Comparison of ENCODE assay signal across 8 mouse cellular contexts in genomic region chr17:17373918-17374910, GRCm38 (mm10). TPM values are rescaled to one million over a fixed set of nuclear protein-coding genes. Genes with fewer than 3 reads are reported as not detected.
DNase-seq lines count a peak whose midpoint lies in the region; ATAC-seq and TF ChIP-seq lines count a peak whose summit lies in the region.

Gene Riok2, plus strand, starts transcription at chr17:17374309.

- H3K27ac ChIP-seq in ES-E14 (ENCODE audit: insufficient read depth, low read depth, low read length, poor library complexity, severe bottlenecking) = peak within 1 kb of the TSS; percentile 55
- peak within 1 kb of the TSS; percentile 74 for H3K27ac ChIP-seq in forebrain, embryonic 15.5 days (replicated peaks)

- intact Hi-C loops in heart, postnatal 25 days (cut with DNase I) = loop anchor here (2.0 to 10.0 kb wide), 3 partner anchors 79 to 461 kb away; no protein-coding TSS in a partner anchor

- H3K9ac ChIP-seq in ES-E14 (ENCODE audit: insufficient read depth, low read depth, low read length, poor library complexity, severe bottlenecking) = peak within 1 kb of the TSS; percentile 91
- H3K9ac ChIP-seq in forebrain, embryonic 15.5 days (replicated peaks) = peak within 1 kb of the TSS; percentile 76

- in situ Hi-C loops in ES-E14 (cut with MboI; ENCODE audit: low sequenced_read_pairs in 2 of 2, unreplicated experiment in 2 of 2) = no loop called here

- TF ChIP-seq POLR2A in lung, adult 2 months (IDR thresholded peaks at IDR 0.05; ENCODE audit: borderline replicate concordance, extremely low read depth, low read depth, low read length) = peak; percentile 86; the same call in 1 of the 2 replicates

- H3K4me1 ChIP-seq in ES-E14 (ENCODE audit: control insufficient read depth in 2 of 2, insufficient read depth in 2 of 2, low read length in 2 of 2, poor library complexity in 1 of 2) = no peaks in the 10 kb centered on the region
- H3K4me1 ChIP-seq in forebrain, embryonic 15.5 days = peaks cover 19% of the 10 kb centered on the region
- peaks cover 5% of the 10 kb centered on the region for H3K4me1 ChIP-seq in lung, adult 2 months (ENCODE audit: control insufficient read depth, insufficient read depth, low read length)

- peak within 1 kb of the TSS; percentile 79 to 81 for H3K4me3 ChIP-seq in ES-E14 (ENCODE audit: insufficient read depth in 1 of 2, low read depth in 1 of 2, low read length in 2 of 2, poor library complexity in 1 of 2, severe bottlenecking in 1 of 2)
- H3K4me3 ChIP-seq in forebrain, embryonic 15.5 days = peak within 1 kb of the TSS; percentile 83
- H3K4me3 ChIP-seq in lung, adult 2 months (replicated peaks; ENCODE audit: extremely low read depth, low read depth, low read length) = peak within 1 kb of the TSS; percentile 72

- DNase-seq in ES-E14 (ENCODE audit: low read depth, low spot score) = peak; percentile 99
- DNase-seq in cerebellum, adult 11-12 months = peak; percentile 92
- DNase-seq in heart, postnatal 25 days (ENCODE audit: low spot score) = peak; percentile 91
- peak; percentile 85 to 96 for DNase-seq in layer of hippocampus, adult 18-20 months (ENCODE audit: low spot score in 2 of 2)
- peak; percentile 91 for DNase-seq in lung, adult 2 months
- DNase-seq in thymus, adult 18-20 months = peak; percentile 85 to 93

- no peak for TF ChIP-seq CTCF in lung, adult 2 months (IDR thresholded peaks at IDR 0.05; ENCODE audit: insufficient read depth, low read length)

- peak within 1 kb of the TSS; percentile 64 for H3K4me2 ChIP-seq in forebrain, embryonic 15.5 days (replicated peaks)

- H3K9me3 ChIP-seq in ES-E14 (ENCODE audit: control insufficient read depth, insufficient read depth, low read depth, low read length) = no peaks in the 10 kb centered on the region
- H3K9me3 ChIP-seq in forebrain, embryonic 15.5 days = no peaks in the 10 kb centered on the region

- H3K36me3 ChIP-seq in ES-E14 (ENCODE audit: control insufficient read depth, insufficient read depth, low read length, poor library complexity, severe bottlenecking) = no peaks in the 10 kb centered on the region; the same call in 1 of the 2 replicates
- H3K36me3 ChIP-seq in forebrain, embryonic 15.5 days = peaks cover 15% of the 10 kb centered on the region

- ATAC-seq in forebrain, embryonic 15.5 days (replicated peaks) = peak; percentile 97
- ATAC-seq in neutrophil, adult 5-6 weeks (ENCODE audit: extremely low read depth, insufficient number of reproducible peaks, low FRiP score, poor library complexity, severe bottlenecking) = peak; percentile 96

- WGBS in forebrain, embryonic 15.5 days = under 1% methylated on average over 48 of the region's 48 CpGs
- under 1% methylated on average over 48 of the region's 48 CpGs for WGBS in lung, adult 2 months

- no peaks in the 10 kb centered on the region for H3K27me3 ChIP-seq in forebrain, embryonic 15.5 days

TF ChIP-seq in ES-E14, 5 proteins besides CTCF, POLR2A, EP300 and RAD21:
- TF ChIP-seq HCFC1 (IDR thresholded peaks at IDR 0.05; ENCODE audit: borderline replicate concordance, insufficient read depth, low read length) (peak; percentile 73; the same call in 1 of the 2 replicates), ZC3H11A (IDR thresholded peaks at IDR 0.05; ENCODE audit: borderline replicate concordance, low read depth, low read length) (no peak), CHD2 (IDR thresholded peaks at IDR 0.05; ENCODE audit: low read depth, low read length) (peak; percentile 90), ZNF384 (IDR thresholded peaks at IDR 0.05; ENCODE audit: low read depth, low read length) (no peak), MAFK (IDR thresholded peaks at IDR 0.05; ENCODE audit: insufficient read depth, low read depth, low read length) (no peak)
TF ChIP-seq in ES-E14: peak in this region for 2.

RNA-seq across cellular contexts. Expression of gene Riok2, which starts in this region (rescaled TPM):
- 42.1 and 60.6 TPM in 2 replicates for total RNA-seq in ES-E14 (2012; rRNA removed)
- 27.0 and 29.4 TPM in 2 replicates for polyA plus RNA-seq in forebrain, embryonic 15.5 days (2015; fragmentation: Nextera tagmentation; extraction: Ambion mirVana)
- total RNA-seq in heart, postnatal 25 days (2021) = 10 to 100 TPM; 13.5 to 13.8 TPM
- total RNA-seq in layer of hippocampus, adult 18-20 months (2021) = 10 to 100 TPM; 18.5 to 21.9 TPM
- polyA plus RNA-seq in lung, adult 2 months (2012; rRNA removed) = 4.6 and 7.9 TPM in 2 replicates
- total RNA-seq in neutrophil, adult 5-6 weeks (2017) = 29.6 and 30.0 TPM in 2 replicates

Comparison
In these comparisons a context has a peak if more than half of its experiments do, and no peak if none do; other contexts are left out.
1. Peak in every context shown above with its lines: DNase-seq, ATAC-seq, H3K4me3 ChIP-seq and H3K27ac ChIP-seq.